Mouse (Mus musculus): Measurements from ENCODE around the gene Xpnpep1.

DNA sequence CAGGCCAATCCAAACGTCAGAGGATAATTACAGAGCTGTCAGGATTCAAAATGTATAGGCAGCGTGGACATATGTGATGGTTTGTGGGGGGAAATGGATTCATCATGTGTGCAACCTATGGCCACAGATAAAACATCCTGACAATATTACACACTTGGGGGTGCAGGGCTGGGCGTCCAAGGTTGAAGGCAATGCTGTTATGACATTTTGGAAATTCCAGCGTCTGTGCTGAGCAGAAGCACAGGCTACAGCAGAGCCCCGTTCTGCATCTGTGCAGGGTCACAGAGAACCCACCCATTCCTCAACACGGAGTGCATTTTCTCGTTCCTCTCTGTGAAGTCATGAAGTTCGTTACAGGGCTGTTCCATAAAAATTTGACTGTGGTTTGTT is 25.0 kb upstream of the Xpnpep1 start:
- no peak for TF ChIP-seq CTCF (IDR thresholded peaks at IDR 0.05; ENCODE audit: low read depth, low read length)
- no peak for TF ChIP-seq POLR2A (IDR thresholded peaks at IDR 0.05; ENCODE audit: insufficient read depth, low read length)
- TF ChIP-seq EP300 (IDR thresholded peaks at IDR 0.05; ENCODE audit: insufficient read depth, low read depth, low read length), result no peak

Measured in ES-Bruce4 (cell line).